Mouse (Mus musculus): ENCODE results near the gene Fam189a2.
A peak's percentile ranks its signal among the peaks of the same experiment; 100 is the strongest.

The Fam189a2 gene

DNA sequence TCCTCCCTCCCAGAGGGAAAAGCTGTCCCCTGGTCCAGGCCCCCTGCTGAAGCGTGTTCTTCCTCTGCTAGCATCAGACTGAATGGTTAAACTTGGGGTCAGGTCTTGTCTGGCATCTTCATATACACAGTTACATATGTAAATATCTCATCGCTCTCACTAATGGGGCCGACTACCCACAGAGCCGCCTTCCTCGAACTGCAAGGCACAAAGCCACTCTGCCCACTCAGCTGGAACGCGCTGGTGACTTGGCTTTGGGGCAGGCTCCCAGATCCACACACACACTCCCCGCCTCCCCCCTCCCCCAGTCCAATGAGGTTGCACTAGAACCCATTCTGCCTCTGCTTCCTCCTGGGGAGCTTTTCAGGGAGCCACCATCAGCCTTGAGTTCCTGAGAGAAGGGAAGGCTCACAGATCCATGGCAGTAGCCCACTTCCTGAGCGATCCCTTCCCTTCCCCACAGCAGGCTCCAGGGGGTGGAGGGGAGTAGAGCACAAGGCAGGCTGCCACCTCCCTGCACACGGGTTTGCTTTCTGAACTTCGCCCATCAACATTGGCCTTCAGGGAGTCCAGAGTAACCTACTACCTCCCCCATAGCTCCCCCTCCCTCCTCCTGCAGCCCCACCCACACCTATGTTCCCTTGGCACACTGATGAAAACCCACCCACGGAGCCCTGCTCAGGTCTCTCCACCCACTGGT is 82.4 kb downstream of the Fam189a2 start:
- ATAC-seq (ENCODE audit: insufficient number of reproducible peaks, low FRiP score, low TSS enrichment): 0 out of 2 replicates have a peak, but pooled peaks have one; percentile 31

DNA sequence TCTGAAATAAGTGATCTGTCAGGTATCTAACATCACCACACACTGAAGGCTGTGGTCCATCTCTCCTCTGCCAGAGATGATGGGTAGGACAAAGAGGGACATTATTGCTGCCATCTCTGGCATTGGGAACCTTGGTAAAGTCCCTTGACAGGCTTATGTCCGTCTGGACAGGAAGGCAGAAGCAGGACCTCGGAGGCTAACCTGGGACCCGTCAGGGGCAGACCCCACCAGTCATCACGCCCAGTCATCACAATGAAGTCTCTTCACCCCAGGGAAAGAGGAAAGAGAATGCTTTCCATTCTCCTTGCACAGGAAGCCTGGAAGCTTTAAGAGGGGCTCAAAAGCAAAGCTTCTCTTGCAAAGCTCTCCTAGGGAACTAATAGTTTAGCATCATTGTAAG is 82.9 kb downstream of the Fam189a2 start:
- no peak for ATAC-seq (ENCODE audit: insufficient number of reproducible peaks, low FRiP score, low TSS enrichment)

DNA sequence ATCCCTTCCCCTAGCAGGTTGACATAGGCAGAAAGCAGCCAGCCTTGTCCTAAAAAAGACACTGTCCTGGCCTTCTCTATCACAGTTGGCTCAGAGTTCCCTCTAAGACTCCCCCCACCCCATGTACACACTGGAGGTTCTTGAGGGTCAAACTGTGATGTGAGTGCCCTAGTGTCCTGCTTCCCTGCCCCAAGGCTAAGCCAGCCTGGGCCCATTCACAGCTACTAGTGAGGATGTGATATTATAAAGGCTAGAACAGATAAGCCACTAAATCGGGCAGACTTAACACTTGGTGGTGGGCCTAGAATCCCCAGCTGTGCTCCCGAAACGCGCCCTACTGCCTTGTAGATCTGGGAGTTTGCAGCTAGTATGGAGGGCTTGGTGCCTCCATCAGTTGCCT is 84.1 kb downstream of the Fam189a2 start:
- ATAC-seq (ENCODE audit: insufficient number of reproducible peaks, low FRiP score, low TSS enrichment): no peak

GRCm38 (mm10) chr19:23946026-23946685 is 84.7 kb downstream of the Fam189a2 start:
- ATAC-seq (ENCODE audit: insufficient number of reproducible peaks, low FRiP score, low TSS enrichment): no peak

DNA sequence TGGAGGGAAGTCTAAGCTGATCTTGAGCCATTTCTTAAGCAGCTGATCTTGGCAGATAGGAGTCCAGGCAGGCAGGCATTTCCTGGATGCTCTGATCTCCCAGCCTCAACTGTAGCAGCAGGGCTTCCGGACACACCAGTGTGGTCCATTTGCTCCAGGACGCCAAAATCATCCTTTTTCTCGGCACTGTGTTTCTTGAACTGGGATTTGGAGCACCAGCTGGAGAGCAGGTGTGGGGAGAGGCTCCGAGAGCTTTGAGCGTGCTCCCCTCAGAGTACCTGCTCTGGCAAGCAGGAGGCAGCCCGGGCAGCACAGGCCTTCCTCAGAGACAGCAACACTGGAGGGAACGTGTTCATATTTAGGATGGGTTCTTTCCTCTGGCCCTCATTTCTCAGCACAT is 87.9 kb downstream of the Fam189a2 start:
- ATAC-seq (ENCODE audit: insufficient number of reproducible peaks, low FRiP score, low TSS enrichment): peak; percentile 57; the same call in 1 of the 2 replicates

DNA sequence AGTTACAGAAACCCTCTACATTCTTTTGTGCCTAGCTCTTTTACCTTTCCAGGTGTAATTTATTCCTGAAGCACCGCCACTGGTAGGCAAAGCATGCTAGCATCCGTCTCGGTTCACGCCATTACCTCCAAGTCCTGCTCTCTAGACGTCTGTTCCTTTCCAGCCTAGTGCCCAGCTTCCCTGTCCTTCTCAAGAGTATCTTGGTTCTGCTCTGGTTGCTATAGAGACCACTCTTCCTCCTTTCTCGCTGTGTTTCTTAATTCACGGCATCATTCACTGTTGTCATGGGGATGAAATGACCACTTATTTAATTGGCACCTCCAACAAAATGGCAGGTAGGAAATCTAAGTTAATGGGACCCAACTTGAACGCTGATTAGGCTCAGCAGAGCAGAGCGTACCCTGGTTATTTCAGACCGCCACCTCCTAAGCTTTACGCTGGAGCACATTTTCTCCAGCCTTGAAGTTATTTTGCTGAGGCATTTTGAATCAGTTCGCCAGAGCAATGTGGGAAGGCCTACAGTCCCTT is 89.3 kb downstream of the Fam189a2 start:
- no peak for ATAC-seq (ENCODE audit: insufficient number of reproducible peaks, low FRiP score, low TSS enrichment)

- no peak for ATAC-seq (ENCODE audit: insufficient number of reproducible peaks, low FRiP score, low TSS enrichment)
Observed at GRCm38 (mm10) chr19:23930826-23931225, 100.0 kb downstream of the Fam189a2 start.

GRCm38 (mm10) chr19:23925541-23925940 is 105.3 kb downstream of the Fam189a2 start:
- peak; percentile 95 for ATAC-seq (ENCODE audit: insufficient number of reproducible peaks, low FRiP score, low TSS enrichment)

DNA sequence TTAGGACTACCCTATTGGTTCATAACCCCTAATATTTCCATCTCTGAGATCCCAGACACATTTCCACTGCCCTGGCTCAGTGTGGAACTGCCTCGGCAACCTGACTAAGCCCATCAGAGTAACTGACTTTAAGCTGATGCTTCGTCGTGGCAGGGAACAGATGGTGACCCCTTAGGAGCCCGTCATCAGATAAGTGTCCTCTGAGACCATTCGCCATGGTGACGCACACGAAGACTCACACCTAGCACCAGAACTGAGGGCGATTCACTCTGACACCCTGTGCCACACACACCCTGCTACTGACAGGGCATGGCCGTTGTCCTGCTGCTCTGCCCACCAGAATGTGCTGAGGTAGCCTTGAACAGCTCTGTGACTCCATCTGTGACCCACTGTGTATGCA is 106.0 kb downstream of the Fam189a2 start:
- peak; percentile 22; the same call in 1 of the 2 replicates for ATAC-seq (ENCODE audit: insufficient number of reproducible peaks, low FRiP score, low TSS enrichment)

- ATAC-seq (ENCODE audit: insufficient number of reproducible peaks, low FRiP score, low TSS enrichment): no peak
Observed at GRCm38 (mm10) chr19:23924057-23924456, 106.8 kb downstream of the Fam189a2 start.

All from cerebellum, adult (tissue).